Comparison of ENCODE assay signal across 9 mouse cellular contexts in genomic region chr3:87150689-87151244, GRCm38 (mm10). TPM values are rescaled to one million over a fixed set of nuclear protein-coding genes. Genes with fewer than 3 reads are reported as not detected.
DNase-seq lines count a peak whose midpoint lies in the region; ATAC-seq lines count a peak whose summit lies in the region.
"Had no signal": no experiment of that assay in that cellular context is flagged by ENCODE, and none has a peak within 500 bp of the region (broad histone marks: within the 10 kb centered on the region; RNA-seq: fewer than 3 reads in every experiment).

No protein-coding gene starts in this region.

- 4% methylated on average over 16 of the region's 16 CpGs for WGBS in forebrain, embryonic 16.5 days
- 18% methylated on average over 16 of the region's 16 CpGs for WGBS in intestine, embryonic 16.5 days
- 9% methylated on average over 16 of the region's 16 CpGs for WGBS in lung, embryonic 15.5 days
- WGBS in stomach, embryonic 15.5 days, result 19% methylated on average over 16 of the region's 16 CpGs

- ATAC-seq in forebrain, embryonic 16.5 days, result peak; percentile 29
- peak; percentile 78 for ATAC-seq in intestine, embryonic 16.5 days
- ATAC-seq in lung, embryonic 15.5 days (ENCODE audit: borderline replicate concordance, extremely low read depth, low FRiP score, low TSS enrichment), result peak; percentile 82
- peak; percentile 73; the same call in 1 of the 2 replicates for ATAC-seq in stomach, embryonic 15.5 days (ENCODE audit: insufficient read depth, low FRiP score, low read depth)
- no peak for ATAC-seq in megakaryocyte, adult 5-6 weeks (ENCODE audit: poor library complexity, severe bottlenecking)
- ATAC-seq in erythroblast, adult 5-6 weeks (replicated peaks; ENCODE audit: low FRiP score, poor library complexity, severe bottlenecking), result no peak

- H3K9ac ChIP-seq in forebrain, embryonic 16.5 days (replicated peaks; ENCODE audit: low read depth, low read length), result peak overlapping the region; percentile 50
- peak overlapping the region; percentile 63 for H3K9ac ChIP-seq in intestine, embryonic 16.5 days (ENCODE audit: low read depth, low read length)
- H3K9ac ChIP-seq in lung, embryonic 15.5 days, result peak overlapping the region; percentile 35; the same call in 1 of the 2 replicates
- no peak overlapping the region for H3K9ac ChIP-seq in stomach, embryonic 15.5 days

- peak overlapping the region; percentile 78 for H3K27ac ChIP-seq in forebrain, embryonic 16.5 days (ENCODE audit: low read length)
- peak overlapping the region; percentile 99 for H3K27ac ChIP-seq in intestine, embryonic 16.5 days (ENCODE audit: low read length)
- peak overlapping the region; percentile 99 for H3K27ac ChIP-seq in lung, embryonic 15.5 days
- peak overlapping the region; percentile 97 for H3K27ac ChIP-seq in stomach, embryonic 15.5 days

- peak; percentile 39 for DNase-seq in gastrocnemius, postnatal 14 days
- DNase-seq in gastrocnemius, adult 8-10 months (ENCODE audit: low spot score in 2 of 2), result no peak

- no peaks in the 10 kb centered on the region for H3K9me3 ChIP-seq in forebrain, embryonic 16.5 days (ENCODE audit: control insufficient read depth, low read length)
- H3K9me3 ChIP-seq in intestine, embryonic 16.5 days (ENCODE audit: control insufficient read depth, low read length), result no peaks in the 10 kb centered on the region
- H3K9me3 ChIP-seq in lung, embryonic 15.5 days, result no peaks in the 10 kb centered on the region
- H3K9me3 ChIP-seq in stomach, embryonic 15.5 days, result no peaks in the 10 kb centered on the region

- intact Hi-C loops in gastrocnemius, postnatal 14 days (cut with DNase I; ENCODE audit: low total_unique reads), result no loop called here

- no peaks in the 10 kb centered on the region for H3K36me3 ChIP-seq in forebrain, embryonic 16.5 days (ENCODE audit: control insufficient read depth, insufficient read depth)
- no peaks in the 10 kb centered on the region for H3K36me3 ChIP-seq in intestine, embryonic 16.5 days (ENCODE audit: control insufficient read depth, insufficient read depth, low read length)
- H3K36me3 ChIP-seq in lung, embryonic 15.5 days, result peaks cover 3% of the 10 kb centered on the region; the same call in 1 of the 2 replicates
- H3K36me3 ChIP-seq in stomach, embryonic 15.5 days, result no peaks in the 10 kb centered on the region

- no peak overlapping the region for H3K4me3 ChIP-seq in forebrain, embryonic 16.5 days (replicated peaks; ENCODE audit: low read length)
- H3K4me3 ChIP-seq in intestine, embryonic 16.5 days (ENCODE audit: low read length), result no peak overlapping the region
- no peak overlapping the region for H3K4me3 ChIP-seq in lung, embryonic 15.5 days
- H3K4me3 ChIP-seq in stomach, embryonic 15.5 days (replicated peaks), result no peak overlapping the region

- H3K4me2 ChIP-seq in forebrain, embryonic 16.5 days (ENCODE audit: low read length), result peak overlapping the region; percentile 34
- no peak overlapping the region for H3K4me2 ChIP-seq in intestine, embryonic 16.5 days (ENCODE audit: low read depth, low read length)
- H3K4me2 ChIP-seq in lung, embryonic 15.5 days, result peak overlapping the region; percentile 39
- H3K4me2 ChIP-seq in stomach, embryonic 15.5 days, result peak overlapping the region; percentile 33; the same call in 1 of the 2 replicates

- H3K4me1 ChIP-seq in forebrain, embryonic 16.5 days (replicated peaks; ENCODE audit: control insufficient read depth, insufficient read depth, low read length), result peaks cover 47% of the 10 kb centered on the region
- H3K4me1 ChIP-seq in intestine, embryonic 16.5 days (ENCODE audit: control insufficient read depth, insufficient read depth, low read length), result peaks cover 44% of the 10 kb centered on the region
- peaks cover 75% of the 10 kb centered on the region for H3K4me1 ChIP-seq in lung, embryonic 15.5 days
- peaks cover 37% of the 10 kb centered on the region for H3K4me1 ChIP-seq in stomach, embryonic 15.5 days

- H3K27me3 ChIP-seq in forebrain, embryonic 16.5 days (replicated peaks; ENCODE audit: control insufficient read depth, insufficient read depth, low read length), result no peaks in the 10 kb centered on the region
- no peaks in the 10 kb centered on the region for H3K27me3 ChIP-seq in intestine, embryonic 16.5 days (replicated peaks; ENCODE audit: control insufficient read depth, insufficient read depth, low read length)
- H3K27me3 ChIP-seq in lung, embryonic 15.5 days, result no peaks in the 10 kb centered on the region
- no peaks in the 10 kb centered on the region for H3K27me3 ChIP-seq in stomach, embryonic 15.5 days (replicated peaks)

RNA-seq across cellular contexts. Expression of gene Kirrel, which starts 23.8 kb away (rescaled TPM):
- 10 to 100 TPM in 1 of 2 experiments, 1 to 10 TPM in 1; 8.4 to 10.5 TPM for total RNA-seq in gastrocnemius, postnatal 14 days (2021)
- 1 to 10 TPM; 1.9 to 4.3 (median 3.0) TPM for total RNA-seq in gastrocnemius, adult 8-10 months (2022)
- polyA plus RNA-seq in forebrain, embryonic 16.5 days (2015; fragmentation: Nextera tagmentation; extraction: Ambion mirVana), result 3.7 and 4.6 TPM in 2 replicates
- polyA plus RNA-seq in intestine, embryonic 16.5 days (2015; fragmentation: Nextera tagmentation; extraction: Ambion mirVana), result 7.3 and 8.3 TPM in 2 replicates
- 20.7 and 23.0 TPM in 2 replicates for polyA plus RNA-seq in lung, embryonic 15.5 days (2015; fragmentation: Nextera tagmentation; extraction: Ambion mirVana)
- polyA plus RNA-seq in stomach, embryonic 15.5 days (2015; fragmentation: Nextera tagmentation; extraction: Ambion mirVana), result 13.9 and 15.2 TPM in 2 replicates
- total RNA-seq in megakaryocyte, adult 5-6 weeks (2015), result 0.11 and 0.14 TPM in 2 replicates
- 0.16 TPM in 1 of 2 replicates, not detected in the other for total RNA-seq in megakaryocyte, adult 5-6 weeks (2017)
- not detected in 2 replicates for total RNA-seq in erythroblast, adult 5-6 weeks (2015; ENCODE audit: low replicate concordance)
- not detected in 2 replicates for total RNA-seq in erythroblast, adult 5-6 weeks (2017; ENCODE audit: low replicate concordance)
- total RNA-seq: CH12.LX had no signal

Comparison
In these comparisons a context has a peak if more than half of its experiments do, and no peak if none do; other contexts are left out.
1. ATAC-seq: peak in forebrain, embryonic 16.5 days (single experiment), intestine, embryonic 16.5 days (single experiment), lung, embryonic 15.5 days (single experiment) and stomach, embryonic 15.5 days (single experiment); none in megakaryocyte, adult 5-6 weeks (single experiment) and erythroblast, adult 5-6 weeks (single experiment).
2. Peak in every context shown above with its lines, with median percentiles within 50 percentile points of each other: H3K27ac ChIP-seq.